Mouse (Mus musculus): Measurements from ENCODE around the gene Foxd1. TPM values are rescaled to one million over a fixed set of nuclear protein-coding genes. Genes with fewer than 3 reads are reported as not detected.

Foxd1 gene
- not detected for total RNA-seq (2023)

GRCm38 (mm10) chr13:98354090-98354801 lies at the start of gene Foxd1:
Gene Foxd1 (plus strand): TSS chr13:98354242.

GRCm38 (mm10) chr13:98316480-98317245 lies 37.4 kb upstream of the Foxd1 start, which contains the start of gene Btf3:
Gene Btf3 (minus strand): TSS chr13:98317006.

Other genes with a start within 250 kb of the Foxd1 start
- not detected for gene Arhgef28, start 147.8 kb upstream of the Foxd1 start, total RNA-seq (2023)
- gene Utp15, start 91.2 kb upstream of the Foxd1 start, total RNA-seq (2023) = 10 to 100 TPM; 25.8 to 26.6 TPM
- gene Ankra2, start 91.2 kb upstream of the Foxd1 start, total RNA-seq (2023) = 10 to 100 TPM; 22.9 to 25.4 TPM
- gene Gm21976, start 74.4 kb upstream of the Foxd1 start, total RNA-seq (2023) = not detected
- 100 to 1,000 TPM; 384 to 401 TPM for gene Btf3, start 37.2 kb upstream of the Foxd1 start, total RNA-seq (2023)
- gene Gm10320, start 137.8 kb downstream of the Foxd1 start, total RNA-seq (2023) = not detected

Measured in monocyte, adult 59 days (primary cell).